Mouse (Mus musculus) olfactory bulb, adult 2 months (tissue): ENCODE measurements at regions not wholly inside any gene's neighbourhood (a gene's known extent, or its start where the extent isn't known, plus 50 kb on each side); places are given as distances from the start of the nearest gene placed in this dataset.

Experiments used
- CTCF ChIP-seq: fragments of 200-500 bp; IDR thresholded peaks from 2 replicates; pipeline ENCODE4 v1.5.1; 2012; ENCODE audit warnings: low read depth, mild to moderate bottlenecking, low read length, moderate library complexity; ENCODE audit not compliant: insufficient read depth
- POLR2A ChIP-seq: fragments of 200-500 bp; IDR thresholded peaks from 2 replicates; pipeline ENCODE4 v1.6.1; 2012; ENCODE audit warnings: mild to moderate bottlenecking, low read depth, low read length, moderate library complexity; ENCODE audit not compliant: insufficient read depth

- TF ChIP-seq CTCF, result no peak
- TF ChIP-seq POLR2A, result no peak
Observed at GRCm38 (mm10) chr4:56619803-56620202, 120.1 kb upstream of the Gm26657 start.
